Mouse (Mus musculus): ENCODE data around the gene Tceal9.
"Not testable (repeated sequence)": the region's sequence is repeated elsewhere in the genome, so short reads cannot be mapped to it uniquely, and the experiment has no call there.

The Tceal9 gene

GRCm38 (mm10) chrX:136270393-136271111 is 25.7 kb downstream of the Tceal9 start:
- DNase-seq (ENCODE audit: low read depth, low spot score) = not testable (repeated sequence)

- no peak for DNase-seq (ENCODE audit: low read depth, low spot score)
Observed at GRCm38 (mm10) chrX:136274542-136274941, 29.7 kb downstream of the Tceal9 start.

- no peak for DNase-seq (ENCODE audit: low read depth, low spot score)
Observed at GRCm38 (mm10) chrX:136275386-136275785, 30.5 kb downstream of the Tceal9 start.

GRCm38 (mm10) chrX:136277577-136277976 is 32.7 kb downstream of the Tceal9 start:
- DNase-seq (ENCODE audit: low read depth, low spot score) = no peak

- no peak for DNase-seq (ENCODE audit: low read depth, low spot score)
Observed at GRCm38 (mm10) chrX:136278401-136278800, 33.5 kb downstream of the Tceal9 start.

- no peak for DNase-seq (ENCODE audit: low read depth, low spot score)
Observed at GRCm38 (mm10) chrX:136279410-136279809, 34.5 kb downstream of the Tceal9 start.

GRCm38 (mm10) chrX:136290817-136291281 is 46.0 kb downstream of the Tceal9 start:
- DNase-seq (ENCODE audit: low read depth, low spot score) = no peak
